Mouse (Mus musculus) right cerebral cortex, adult 2 months (tissue): ENCODE data around the gene Samd14.

ENCODE experiments used
- DNase-seq, 2 experiments: peaks; one replicate each; pipeline ENCODE4 v3.0.0; 2021 to 2022; ENCODE audit warnings: low spot score in 2 of 2

Gene Samd14

DNA sequence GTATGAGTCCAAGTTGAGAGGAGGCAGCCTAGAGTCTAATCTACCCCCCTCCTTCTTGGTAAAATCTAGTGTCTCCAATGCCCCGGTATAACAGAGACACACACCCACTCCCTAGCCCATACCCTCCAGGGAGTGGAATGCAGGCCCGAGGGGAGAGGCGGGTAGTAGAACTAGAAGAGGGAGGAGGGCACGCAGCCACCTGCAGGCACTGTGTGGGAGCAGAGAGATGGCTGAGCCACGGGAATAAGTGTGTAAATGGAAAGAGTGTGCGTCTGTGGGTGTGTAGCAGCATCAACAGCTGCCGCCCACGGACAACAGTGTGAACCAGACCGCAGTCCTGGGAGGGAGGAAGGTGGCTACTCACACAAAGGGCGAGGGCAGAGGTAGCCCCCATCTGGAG, 25.2 kb downstream of the Samd14 start:
- DNase-seq = peak; percentile 68 to 75

DNA sequence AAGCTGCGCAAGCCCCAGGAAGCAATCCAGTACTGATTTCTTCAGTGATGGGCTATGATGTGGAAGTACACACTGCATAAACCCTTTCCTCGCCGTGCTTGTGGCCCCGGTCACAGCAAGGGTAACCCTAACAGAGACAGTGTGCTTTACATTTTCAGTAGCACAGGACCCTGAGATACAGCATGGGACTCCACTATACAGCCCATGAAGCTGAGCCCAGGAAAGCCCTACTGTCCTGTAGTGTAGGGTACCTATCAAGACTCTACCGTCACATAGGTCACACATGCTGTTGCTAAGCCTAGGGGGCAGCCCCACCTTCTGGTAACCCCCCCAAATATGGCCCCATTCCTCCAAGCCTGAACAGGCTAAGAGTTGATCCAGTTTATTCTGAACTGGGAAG, 26.8 kb downstream of the Samd14 start:
- no peak for DNase-seq

DNA sequence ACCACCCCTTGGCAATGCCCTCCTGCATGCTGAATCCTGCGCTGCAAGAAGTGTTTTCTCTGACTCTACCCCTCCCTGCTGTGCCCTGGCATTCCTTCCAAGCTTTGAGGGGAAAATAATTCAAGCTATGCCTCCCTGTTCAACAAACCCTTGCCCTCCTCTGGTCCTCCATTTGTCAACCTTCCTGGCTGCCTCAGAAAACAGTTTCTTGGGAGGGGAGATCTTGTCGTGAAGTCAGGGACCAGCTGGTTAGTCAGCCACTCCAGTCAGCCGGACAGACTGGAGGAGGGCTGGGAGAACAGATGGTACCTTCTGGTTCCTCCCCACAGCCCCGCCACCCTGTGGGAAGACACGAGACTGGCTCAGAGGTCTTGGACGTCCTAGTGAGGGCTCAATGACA, 27.6 kb downstream of the Samd14 start:
- DNase-seq = peak in 1 of 2 experiments; percentile 53

DNA sequence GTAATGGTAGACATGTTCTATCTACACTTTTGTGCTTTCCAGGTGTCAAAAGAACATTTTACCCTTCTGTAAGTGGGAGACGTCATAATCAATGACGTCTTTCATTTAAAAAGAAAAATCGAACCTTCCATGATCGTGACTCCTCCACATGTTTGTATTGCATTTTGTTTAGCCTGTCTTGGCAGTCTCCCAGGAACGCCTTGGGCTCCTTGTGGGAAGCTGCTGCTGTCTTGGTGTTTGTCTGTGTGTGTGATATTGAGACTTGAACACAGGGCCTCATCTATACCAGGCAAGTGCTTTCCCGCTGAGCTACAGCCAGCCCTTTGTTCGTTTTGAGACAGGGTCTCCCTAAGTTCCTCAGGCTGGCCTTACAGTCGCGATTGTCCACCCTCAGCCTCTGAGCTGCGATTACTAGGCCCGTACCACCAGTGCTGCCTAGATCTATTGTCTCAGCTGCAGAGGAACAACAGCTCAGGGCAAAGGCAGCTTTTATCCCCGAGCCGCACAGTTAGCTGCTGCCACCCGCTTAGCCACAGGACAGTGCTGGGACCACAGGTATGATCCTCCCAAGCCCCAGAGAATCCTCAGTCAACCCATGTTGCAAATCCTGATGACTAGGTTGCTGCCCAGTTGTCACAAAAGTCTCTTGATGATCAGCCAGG, 28.6 kb downstream of the Samd14 start:
- peak; percentile 50 to 52 for DNase-seq

DNA sequence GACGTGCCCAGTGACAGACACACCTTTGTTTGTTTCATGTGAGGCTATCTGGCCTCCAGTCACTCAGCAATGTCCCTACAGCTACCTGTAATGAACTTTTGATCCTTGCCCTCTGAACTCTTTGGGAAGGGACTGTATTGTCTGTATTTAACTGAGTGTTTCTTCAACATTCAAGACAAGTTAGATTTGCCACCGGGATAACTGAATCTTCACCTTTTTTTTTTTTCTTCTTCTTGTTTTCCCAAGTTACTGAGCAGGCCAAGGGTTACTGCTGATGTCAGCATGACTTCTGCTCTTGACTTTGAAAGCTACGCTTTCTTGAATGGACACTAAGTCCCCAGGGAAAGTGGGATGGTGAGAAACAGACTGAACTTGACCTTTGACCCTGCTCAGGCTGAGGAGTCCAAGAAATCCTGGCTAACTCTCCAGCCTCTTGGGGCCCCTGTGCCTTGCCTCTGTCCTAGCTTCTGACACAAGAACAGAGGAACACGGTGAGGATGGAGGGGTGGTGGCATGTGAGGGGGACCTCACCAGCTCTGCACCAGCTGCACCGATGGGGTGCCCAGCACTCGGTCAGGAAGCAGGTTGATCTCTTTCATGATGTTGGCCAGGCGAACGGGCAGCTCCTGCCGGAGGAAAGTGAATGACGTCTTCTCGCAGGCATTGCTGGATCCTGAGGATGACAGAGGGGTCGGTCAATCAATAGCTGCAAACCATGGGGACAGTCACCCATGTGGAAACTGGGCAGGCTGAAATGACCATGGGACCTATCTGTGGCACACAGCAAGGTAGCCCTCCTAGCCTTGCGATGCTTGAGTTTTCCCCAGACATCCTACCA, 29.4 kb downstream of the Samd14 start:
- no peak for DNase-seq

DNA sequence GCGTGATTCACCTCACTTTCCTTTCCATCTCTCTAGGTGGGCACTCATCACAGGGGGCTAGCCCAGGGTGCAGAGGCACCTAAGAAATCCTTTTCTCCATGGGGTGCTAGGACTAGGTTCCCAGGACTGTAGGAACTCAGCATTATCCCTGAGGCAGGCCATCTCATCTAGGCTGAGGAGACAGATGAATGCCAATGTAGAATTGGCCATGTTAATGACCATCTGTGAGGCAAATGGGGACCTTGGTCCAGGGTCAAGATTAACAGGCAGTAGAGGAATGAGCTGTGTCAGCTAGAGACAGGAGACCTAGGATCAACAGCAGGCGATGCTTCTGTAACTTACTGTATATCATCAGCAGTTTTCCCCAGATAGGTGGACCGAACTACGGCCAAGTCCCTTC, 30.1 kb downstream of the Samd14 start:
- no peak for DNase-seq

DNA sequence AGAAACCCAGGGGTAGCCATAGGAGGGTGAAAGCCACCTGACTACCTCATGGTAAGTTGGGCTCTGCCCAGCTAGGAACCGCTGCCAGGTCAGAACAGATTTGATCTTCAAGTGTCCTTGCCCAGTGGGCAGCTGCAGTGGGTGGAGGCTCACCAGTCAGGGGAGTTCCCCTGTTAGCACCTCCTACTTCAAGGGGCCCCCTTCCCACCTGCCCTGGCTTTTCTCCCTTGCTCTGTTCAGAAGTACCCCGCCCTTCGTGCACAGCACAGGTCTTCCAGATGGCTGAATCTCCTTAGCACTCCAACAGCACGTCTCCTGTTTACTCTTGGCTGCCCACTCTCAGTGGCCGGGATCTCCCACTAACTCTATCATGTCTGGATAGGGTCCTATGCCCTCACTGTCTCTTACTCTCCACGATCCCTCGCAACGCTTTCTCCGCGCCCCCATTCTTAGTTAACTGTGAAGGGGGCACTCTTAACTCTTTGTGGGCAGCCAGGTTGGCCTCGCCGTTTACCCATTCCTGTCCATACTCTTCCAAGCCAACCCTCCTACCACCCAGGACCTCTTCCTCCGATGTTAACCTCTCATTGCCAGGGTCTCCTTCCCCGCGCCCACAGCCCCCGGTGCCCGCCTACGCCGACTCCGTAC, 30.9 kb downstream of the Samd14 start:
- DNase-seq = peak; percentile 57

DNA sequence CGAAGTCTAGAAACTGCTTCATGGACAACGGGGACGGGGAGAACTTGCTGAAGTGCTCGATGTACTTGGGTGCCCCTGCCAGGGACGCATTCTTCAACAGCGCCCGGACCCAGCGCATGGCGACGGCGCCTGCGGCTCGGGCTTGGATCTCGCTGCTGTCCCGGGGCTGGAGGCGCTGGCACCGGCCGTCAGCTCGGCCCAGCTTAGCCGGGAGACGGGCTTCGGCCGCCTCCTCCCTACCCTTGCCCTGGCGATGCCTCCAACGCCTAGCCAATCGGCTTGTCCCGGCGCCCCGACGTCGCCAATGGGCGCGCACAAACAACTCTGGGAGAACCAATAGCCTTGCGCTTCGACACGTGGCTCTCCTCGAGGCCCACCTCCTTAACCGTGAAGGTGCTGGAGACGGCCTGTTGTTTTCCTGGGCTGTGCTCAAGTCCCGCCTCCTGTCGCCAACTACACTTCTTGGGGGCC, 31.5 kb downstream of the Samd14 start, which contains the start of gene Pdk2:
Pdk2 (minus strand) TSS at position 216 of the 471 bp plus-strand sequence.
- DNase-seq = peak; percentile 96 to 97

DNA sequence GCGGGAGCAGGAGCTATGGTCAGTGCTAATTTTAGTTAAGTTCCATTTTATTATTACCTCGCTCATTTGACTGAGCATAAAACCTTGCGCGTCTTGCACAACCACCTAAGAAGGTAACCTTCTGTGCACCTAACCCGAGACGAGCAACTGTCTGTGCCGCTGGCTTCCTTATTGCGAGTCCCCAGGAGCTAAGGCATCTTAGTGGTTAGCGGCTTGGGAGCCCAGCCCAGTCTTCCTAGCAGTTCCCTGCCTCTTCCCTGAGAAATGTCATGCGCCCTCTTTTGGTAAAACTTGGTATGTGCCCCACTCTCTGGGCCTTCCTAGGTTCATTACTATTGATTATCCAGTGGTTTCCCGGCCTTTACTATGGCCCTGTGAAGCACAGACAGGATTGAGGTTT, 32.4 kb downstream of the Samd14 start:
- DNase-seq = peak; percentile 90 to 91

DNA sequence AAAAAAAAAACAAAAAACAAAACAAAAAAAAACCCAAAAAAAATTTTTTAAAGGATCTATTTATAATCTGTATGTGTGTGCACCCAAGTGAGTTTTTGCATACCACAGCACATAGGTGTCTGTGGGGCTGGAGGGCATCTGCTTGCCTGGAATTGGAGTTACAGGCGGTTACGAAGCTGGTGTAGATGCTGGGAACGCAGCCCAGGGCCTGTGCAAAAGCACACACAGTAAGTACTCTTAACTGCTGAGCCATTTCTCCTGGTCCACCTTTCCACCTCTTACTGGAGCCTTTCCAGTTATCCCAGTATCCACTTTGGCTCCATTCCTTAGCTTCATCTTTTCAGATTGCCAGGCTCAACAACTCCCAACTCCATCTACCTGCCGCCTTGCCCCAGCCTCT, 33.4 kb downstream of the Samd14 start:
- no peak for DNase-seq

DNA sequence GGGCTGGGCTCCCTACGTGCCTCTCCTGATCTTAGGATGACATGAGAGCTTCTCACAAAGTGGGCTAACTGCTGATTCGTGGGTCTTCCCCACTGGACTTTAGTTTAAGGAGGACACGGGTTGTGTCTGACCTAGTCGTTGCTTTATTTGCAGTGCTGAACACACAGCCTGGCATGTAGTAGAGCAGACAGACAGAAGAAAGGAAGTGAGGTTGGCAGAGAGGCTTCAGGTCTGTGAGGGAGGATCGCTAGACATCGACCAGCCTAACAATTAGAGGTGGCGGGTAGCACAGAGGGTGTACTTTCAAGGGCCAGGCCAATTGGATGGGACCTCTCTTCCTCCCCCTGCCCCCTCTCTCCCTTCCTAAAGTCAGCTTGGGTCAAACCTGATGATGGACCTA, 33.9 kb downstream of the Samd14 start:
- no peak for DNase-seq

DNA sequence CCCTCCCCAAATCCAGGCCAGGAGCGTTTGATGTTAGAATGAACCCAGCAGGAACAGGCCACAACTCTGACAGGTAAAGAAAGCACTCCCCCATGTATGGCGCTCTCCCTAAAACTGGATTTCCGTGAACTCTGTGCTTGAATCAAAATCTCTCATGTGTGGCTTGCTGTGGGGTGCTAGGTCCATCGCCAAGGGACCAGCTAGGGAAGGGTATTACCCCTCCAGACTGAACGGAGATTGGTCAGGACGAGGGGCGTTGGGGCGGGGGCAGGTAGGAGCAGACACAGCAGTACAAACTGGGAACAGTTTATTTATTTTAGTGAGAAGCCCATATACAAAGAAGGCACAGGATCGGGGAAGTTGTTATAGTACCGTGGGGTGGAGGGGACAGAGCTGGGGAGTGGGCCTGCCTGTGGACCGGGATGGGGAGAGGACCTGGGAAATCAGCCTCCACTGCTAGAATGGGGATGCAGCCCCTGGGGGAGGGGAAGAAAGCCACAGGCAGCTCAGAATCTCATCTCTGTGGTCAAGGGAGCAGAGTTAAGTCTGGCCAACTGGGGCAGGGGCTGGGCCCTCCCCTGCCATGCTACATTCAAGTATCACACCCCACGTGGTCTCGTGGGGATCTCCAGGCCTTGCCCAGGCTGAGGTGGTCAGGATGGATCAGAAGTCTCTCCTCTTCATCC, 34.6 kb downstream of the Samd14 start:
- no peak for DNase-seq

DNA sequence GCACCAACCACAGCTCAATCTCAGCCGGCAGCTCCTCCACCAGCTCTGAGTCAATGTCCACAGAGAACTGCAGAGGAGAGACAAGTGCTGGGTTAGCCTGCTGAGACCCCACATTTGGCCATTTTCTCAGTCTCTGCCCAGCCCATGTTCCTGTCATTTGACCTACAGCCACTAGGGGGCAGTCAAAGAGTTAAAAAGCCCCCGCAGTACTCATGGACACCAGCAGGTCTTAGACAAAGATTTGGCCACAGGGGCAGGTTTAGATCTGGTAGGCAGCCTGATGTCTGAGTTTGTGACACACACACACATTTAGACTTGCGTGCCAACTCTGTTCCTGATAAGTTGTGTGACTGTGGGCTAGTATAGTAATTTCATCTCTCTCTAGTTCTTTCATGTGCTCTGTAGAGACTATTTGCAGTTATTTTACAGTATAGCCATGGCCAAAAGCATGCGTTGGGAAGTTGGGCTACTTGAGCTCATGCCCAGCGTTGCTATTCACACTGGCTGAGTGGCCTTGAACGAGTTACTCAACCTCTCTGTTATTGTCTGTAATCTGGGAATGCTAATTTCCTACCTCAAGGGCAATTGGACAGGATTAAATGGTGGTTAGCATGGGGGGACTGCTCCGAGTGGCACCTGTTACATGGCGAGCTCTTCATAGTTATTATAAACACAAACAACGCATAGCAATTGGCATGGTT, 37.5 kb downstream of the Samd14 start:
- peak; percentile 58 to 61 for DNase-seq

DNA sequence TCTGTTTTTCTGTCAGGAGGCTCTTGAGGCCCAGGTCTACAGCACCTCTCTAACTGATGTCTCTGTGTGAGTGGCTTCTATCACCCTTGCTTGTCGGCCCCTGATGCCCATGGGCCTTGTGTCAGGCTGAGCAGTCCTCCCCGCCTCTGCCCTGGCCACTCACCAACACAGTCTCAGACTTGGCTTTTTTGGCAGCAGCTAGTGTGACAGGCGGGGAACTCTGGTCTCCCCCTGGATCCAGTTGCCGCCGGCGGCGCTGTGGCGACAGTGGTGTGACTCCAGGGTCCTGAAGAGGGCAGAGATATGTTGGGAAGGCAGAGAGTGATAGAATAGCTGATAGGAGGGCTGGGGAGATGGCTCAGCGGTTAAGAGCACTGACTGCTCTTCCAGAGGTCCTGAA, 43.4 kb downstream of the Samd14 start:
- no peak for DNase-seq

DNA sequence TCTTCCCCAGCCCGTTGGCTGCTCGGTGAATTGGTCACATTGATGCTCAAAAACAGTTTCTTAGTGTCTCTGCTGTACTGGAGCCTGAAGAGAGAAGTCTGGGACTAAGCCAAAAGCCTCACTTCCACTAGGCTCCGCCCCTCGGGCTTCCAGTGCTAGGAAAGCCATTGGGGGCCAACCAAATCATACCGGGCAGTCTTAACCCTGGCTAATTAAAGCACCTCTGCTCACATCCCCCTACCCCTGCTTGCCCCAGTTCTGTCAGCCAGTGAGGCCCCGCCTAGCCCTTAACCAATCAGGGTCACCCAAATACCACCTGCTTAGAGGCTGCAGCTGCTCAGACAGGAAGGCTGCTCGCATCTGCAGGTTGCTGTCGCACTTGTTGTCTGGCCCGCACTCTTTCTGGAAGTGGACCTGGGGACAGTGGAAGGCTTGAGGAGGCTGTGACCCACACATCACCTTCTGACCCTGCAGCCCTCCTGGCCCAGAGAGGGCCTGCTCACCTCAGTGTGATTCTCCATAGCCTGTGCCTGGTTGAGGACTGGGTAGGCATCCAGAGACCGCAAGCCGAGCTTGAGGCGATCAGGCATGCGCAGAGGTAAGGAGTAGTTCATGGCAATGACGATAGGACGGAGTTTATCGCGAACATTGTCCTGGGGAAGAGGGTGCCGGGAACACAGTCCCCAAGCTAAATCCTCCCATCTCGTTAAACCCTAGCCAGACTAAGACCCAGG, 47.3 kb downstream of the Samd14 start:
- no peak for DNase-seq

DNA sequence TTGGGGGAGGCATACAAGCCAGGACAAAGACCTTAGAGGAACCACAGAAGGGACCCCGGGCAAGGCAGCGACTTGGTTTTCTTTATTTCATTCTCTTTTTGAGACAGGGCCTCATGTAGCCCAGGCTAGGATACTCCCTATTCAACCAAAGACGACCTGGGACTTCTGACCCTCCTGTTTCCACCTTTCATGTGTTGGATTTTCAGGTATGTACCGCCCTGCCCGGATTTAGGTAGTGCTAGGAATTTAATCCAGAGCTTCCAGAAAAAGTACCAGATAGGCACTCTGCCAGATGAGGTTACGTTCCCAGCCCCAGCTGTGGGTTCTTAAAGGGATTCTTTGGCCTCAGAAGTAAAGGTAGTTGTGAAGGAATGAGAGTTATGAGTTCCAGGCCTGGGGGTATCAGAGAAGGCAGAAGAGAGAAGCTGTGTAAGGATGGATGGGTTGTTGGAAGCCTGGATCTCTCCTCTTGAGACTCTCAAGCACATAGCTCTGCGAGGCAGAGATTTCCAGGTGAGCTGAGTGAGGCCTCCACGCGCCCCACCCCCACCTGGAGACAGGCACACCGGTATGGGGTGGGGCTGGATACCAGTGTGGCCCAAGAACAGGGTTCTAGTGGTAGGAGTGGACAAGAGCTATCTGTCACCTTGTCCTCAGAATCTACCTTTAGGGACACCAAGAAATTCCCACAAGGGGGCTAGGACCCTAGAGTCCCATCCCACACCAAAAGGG, 59.7 kb downstream of the Samd14 start:
- DNase-seq = no peak

DNA sequence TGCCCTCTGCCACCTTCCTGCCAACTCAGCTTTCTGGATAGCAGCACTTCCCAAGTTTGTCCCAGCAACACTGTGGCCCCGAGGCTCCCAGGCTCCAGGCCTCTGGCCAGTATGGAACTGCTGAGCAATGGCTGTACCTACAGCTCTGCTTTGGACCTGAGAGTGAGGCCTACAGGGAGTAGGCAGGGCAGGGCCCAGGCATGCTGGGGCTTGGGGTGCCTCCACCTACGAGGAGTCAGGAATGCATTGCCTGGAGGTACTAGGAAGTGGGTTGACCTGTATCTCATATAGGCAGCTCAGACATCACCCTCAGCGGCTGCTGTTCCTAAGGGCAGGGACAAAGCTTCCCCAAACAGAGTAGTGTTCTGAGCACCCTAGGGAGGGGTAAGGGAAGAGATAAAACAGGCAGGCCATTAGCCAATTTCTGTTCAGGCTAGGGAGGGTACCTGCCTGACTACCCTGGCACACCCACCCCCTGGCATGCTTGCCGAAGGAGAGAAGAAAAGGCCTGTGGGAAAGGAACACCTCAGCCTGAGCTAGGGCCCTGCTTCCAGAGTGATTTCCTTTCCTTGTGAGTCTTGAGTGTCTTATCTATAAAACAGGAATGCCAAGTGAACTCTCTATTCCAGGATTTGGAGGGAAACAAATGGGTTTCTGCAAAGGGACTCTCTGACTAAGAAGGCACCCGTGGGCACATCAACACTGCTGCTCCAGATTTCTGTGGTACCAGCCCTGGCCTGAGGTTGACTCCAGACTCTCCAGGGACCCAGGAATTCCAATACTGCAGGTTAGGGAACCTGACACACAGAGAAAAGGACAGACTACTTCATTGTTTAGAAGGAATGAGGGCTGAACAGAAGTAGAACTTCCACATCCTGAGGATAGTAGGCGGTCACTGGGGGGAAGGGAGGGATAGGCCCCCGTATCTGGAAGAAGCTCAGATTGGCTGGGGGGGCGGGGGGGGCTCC, 60.7 kb downstream of the Samd14 start:
- DNase-seq = no peak

DNA sequence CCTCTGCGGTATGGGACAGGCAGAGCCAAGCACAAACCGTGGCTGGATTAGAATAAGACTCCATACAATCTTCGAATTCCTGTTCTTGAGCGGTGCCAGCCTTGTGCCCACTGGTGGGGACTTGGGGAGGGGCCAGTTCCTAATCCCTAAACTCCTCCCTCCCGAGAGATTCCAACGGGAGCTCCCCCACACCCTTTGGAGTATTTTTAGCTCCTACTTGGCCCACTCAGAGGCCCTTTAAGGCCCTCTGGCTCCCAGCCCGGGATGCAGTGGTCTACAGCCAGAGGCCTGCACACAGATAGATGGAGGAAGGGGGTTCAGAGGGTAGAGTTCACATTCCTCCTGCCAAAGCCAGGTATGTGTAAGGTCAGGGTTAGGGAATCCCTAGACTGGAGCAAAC, 61.6 kb downstream of the Samd14 start:
- no peak for DNase-seq

DNA sequence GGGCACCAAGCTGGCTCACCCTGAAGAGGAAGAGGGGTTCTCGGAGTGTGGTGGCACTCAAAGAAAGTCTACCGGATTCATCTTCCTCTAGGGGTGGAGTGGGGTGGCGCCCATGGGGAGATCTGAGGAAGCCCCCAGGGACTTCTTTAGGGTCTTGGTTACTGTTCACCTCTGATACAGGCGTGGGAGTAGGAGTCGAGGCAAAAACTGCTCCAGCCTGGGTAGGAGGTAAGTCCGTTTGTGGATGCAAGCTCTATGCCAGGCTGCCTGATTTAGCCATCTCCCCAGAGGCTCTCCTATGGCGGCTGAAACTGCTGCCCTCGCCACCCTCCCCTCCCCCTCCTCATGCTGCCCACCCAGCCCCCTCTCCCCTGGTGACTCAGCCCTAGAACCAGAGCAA, 62.5 kb downstream of the Samd14 start:
- DNase-seq = no peak
